Mouse (Mus musculus) C2C12 (cell line): ENCODE data around the gene Ugt1a9.
"Not testable (repeated sequence)": the region's sequence is repeated elsewhere in the genome, so short reads cannot be mapped to it uniquely, and the experiment has no call there.

ENCODE experiments used
- CTCF ChIP-seq: IDR thresholded peaks from one replicate; pipeline ENCODE4 v1.5.1; 2011; ENCODE audit not compliant: control insufficient read depth, insufficient read depth, insufficient read length
- MAX ChIP-seq: IDR thresholded peaks from one replicate; pipeline ENCODE4 v1.6.1; 2011; ENCODE audit warnings: mild to moderate bottlenecking, control low read depth
- MYOG ChIP-seq: IDR thresholded peaks from one replicate; pipeline ENCODE4 v1.6.1; 2011; ENCODE audit not compliant: control insufficient read depth, insufficient read length; ENCODE audit errors: extremely low read depth
- USF1 ChIP-seq: IDR thresholded peaks from one replicate; pipeline ENCODE4 v1.6.1; 2011; ENCODE audit warnings: low read depth, mild to moderate bottlenecking, control low read depth, moderate library complexity

DNA sequence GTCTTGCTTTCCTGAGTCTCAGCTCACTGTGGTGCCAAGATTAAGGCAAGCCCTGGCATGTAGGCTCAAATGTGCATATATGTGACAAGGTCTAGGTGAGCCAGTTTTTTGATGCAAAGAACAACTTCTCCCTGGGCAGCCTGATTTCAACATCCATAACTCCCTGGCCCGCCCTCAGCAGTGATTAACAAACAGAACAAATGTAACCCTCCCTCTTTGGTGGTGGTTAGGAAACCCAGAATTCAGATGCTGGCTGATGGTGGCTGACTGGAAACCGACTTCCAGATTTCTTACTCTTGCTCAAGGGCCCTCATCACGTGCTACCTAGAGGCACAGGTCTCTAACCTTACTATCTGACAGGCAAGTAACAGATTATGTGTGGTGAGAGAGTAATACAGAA is 32.4 kb downstream of the Ugt1a9 start, which contains the start of gene Ugt1a6b:
- not testable (repeated sequence) for TF ChIP-seq CTCF, MAX, USF1, MYOG
